ENCODE assay signal across 30 mouse cellular contexts in genomic region chr3:116829274-116829920, GRCm38 (mm10). TPM values are rescaled to one million over a fixed set of nuclear protein-coding genes. Genes with fewer than 3 reads are reported as not detected.
A peak's percentile ranks its signal among the peaks of the same experiment; 100 is the strongest.
DNase-seq lines count a peak whose midpoint lies in the region; ATAC-seq and TF ChIP-seq lines count a peak whose summit lies in the region.
"Had no signal": no experiment of that assay in that cellular context is flagged by ENCODE, and none has a peak within 500 bp of the region (broad histone marks: within the 10 kb centered on the region; RNA-seq: fewer than 3 reads in every experiment).

No protein-coding gene starts in this region.

- H3K79me2 ChIP-seq in liver, adult 2 months (ENCODE audit: control insufficient read depth, insufficient read depth, low read length) = no peaks in the 10 kb centered on the region

- ATAC-seq in granulocyte monocyte progenitor cell, adult 5-6 weeks (replicated peaks; ENCODE audit: poor library complexity, severe bottlenecking) = peak; percentile 97
- peak; percentile 95 for ATAC-seq in megakaryocyte progenitor cell, adult 5-6 weeks (replicated peaks; ENCODE audit: poor library complexity)
- no peak for ATAC-seq in intestine, embryonic 15.5 days
- ATAC-seq: forebrain, embryonic 15.5 days had no signal

- H3K27ac ChIP-seq in gastrocnemius, adult 2 months = peak overlapping the region; percentile 95
- H3K27ac ChIP-seq in liver, adult 2 months (replicated peaks; ENCODE audit: insufficient read depth, low read depth, low read length) = no peak overlapping the region
- no peak overlapping the region for H3K27ac ChIP-seq in intestine, embryonic 15.5 days
- H3K27ac ChIP-seq: embryonic facial prominence, embryonic 10.5 days; embryonic facial prominence, embryonic 13.5 days; forebrain, embryonic 12.5 days; forebrain, embryonic 15.5 days; heart, embryonic 15.5 days; hindbrain, embryonic 12.5 days; hindbrain, embryonic 15.5 days had no signal

- TF ChIP-seq POLR2A in liver, adult 2 months (IDR thresholded peaks at IDR 0.05; ENCODE audit: extremely low read depth, insufficient read depth, low read length) = no peak

- no peaks in the 10 kb centered on the region for H3K9me3 ChIP-seq in intestine, embryonic 15.5 days
- H3K9me3 ChIP-seq: embryonic facial prominence, embryonic 10.5 days; forebrain, embryonic 12.5 days; forebrain, embryonic 15.5 days; G1E; heart, embryonic 15.5 days; hindbrain, embryonic 12.5 days; hindbrain, embryonic 15.5 days had no signal

- H3K4me3 ChIP-seq in gastrocnemius, adult 2 months = no peak overlapping the region
- H3K4me3 ChIP-seq in liver, adult 2 months (ENCODE audit: insufficient read depth, low read depth, low read length) = no peak overlapping the region
- H3K4me3 ChIP-seq in intestine, embryonic 15.5 days (replicated peaks) = no peak overlapping the region
- H3K4me3 ChIP-seq: embryonic facial prominence, embryonic 10.5 days; embryonic facial prominence, embryonic 13.5 days; erythroblast, embryonic 14.5 days; forebrain, embryonic 12.5 days; forebrain, embryonic 15.5 days; heart, embryonic 12.5 days; heart, embryonic 15.5 days; hindbrain, embryonic 12.5 days; hindbrain, embryonic 15.5 days had no signal

- WGBS in liver, adult 2 months = 77% methylated on average over 10 of the region's 10 CpGs
- 83% methylated on average over 10 of the region's 10 CpGs for WGBS in intestine, embryonic 15.5 days

- no peak overlapping the region for H3K4me2 ChIP-seq in intestine, embryonic 15.5 days (replicated peaks)
- H3K4me2 ChIP-seq: embryonic facial prominence, embryonic 13.5 days; forebrain, embryonic 12.5 days; forebrain, embryonic 15.5 days; heart, embryonic 12.5 days; heart, embryonic 15.5 days; hindbrain, embryonic 12.5 days; hindbrain, embryonic 15.5 days had no signal

- H3K36me3 ChIP-seq in liver, adult 2 months (ENCODE audit: control insufficient read depth, insufficient read depth, low read length) = no peaks in the 10 kb centered on the region
- no peaks in the 10 kb centered on the region for H3K36me3 ChIP-seq in intestine, embryonic 15.5 days
- H3K36me3 ChIP-seq: embryonic facial prominence, embryonic 10.5 days; embryonic facial prominence, embryonic 13.5 days; forebrain, embryonic 12.5 days; forebrain, embryonic 15.5 days; G1E; heart, embryonic 12.5 days; heart, embryonic 15.5 days; hindbrain, embryonic 12.5 days; hindbrain, embryonic 15.5 days had no signal

- H3K4me1 ChIP-seq in liver, adult 2 months (ENCODE audit: control insufficient read depth, insufficient read depth, low read length) = no peaks in the 10 kb centered on the region
- no peaks in the 10 kb centered on the region for H3K4me1 ChIP-seq in intestine, embryonic 15.5 days (replicated peaks)
- H3K4me1 ChIP-seq: embryonic facial prominence, embryonic 10.5 days; forebrain, embryonic 12.5 days; forebrain, embryonic 15.5 days; hindbrain, embryonic 12.5 days; hindbrain, embryonic 15.5 days had no signal

- TF ChIP-seq CTCF in gastrocnemius, adult 2 months (IDR thresholded peaks at IDR 0.05) = no peak
- TF ChIP-seq CTCF in liver, adult 2 months (IDR thresholded peaks at IDR 0.05; ENCODE audit: low read depth, low read length) = no peak

- H3K27me3 ChIP-seq in liver, adult 2 months (ENCODE audit: control insufficient read depth, insufficient read depth, low read length) = no peaks in the 10 kb centered on the region
- H3K27me3 ChIP-seq in intestine, embryonic 15.5 days (replicated peaks) = no peaks in the 10 kb centered on the region
- H3K27me3 ChIP-seq: CH12.LX; embryonic facial prominence, embryonic 13.5 days; forebrain, embryonic 12.5 days; forebrain, embryonic 15.5 days; heart, embryonic 12.5 days; heart, embryonic 15.5 days; hindbrain, embryonic 12.5 days; hindbrain, embryonic 15.5 days had no signal

- DNase-seq in gastrocnemius, adult 2 months = no peak
- DNase-seq in gastrocnemius, adult 8-10 months (ENCODE audit: low spot score in 2 of 2) = no peak
- peak; percentile 26 for DNase-seq in liver, adult 2 months (ENCODE audit: extremely low read depth, low read depth, low spot score)
- no peak for DNase-seq in liver
- no peak for DNase-seq in ovary, postnatal 10 days (ENCODE audit: low spot score)
- DNase-seq: adrenal gland, adult 2 months; adrenal gland, postnatal 14 days; B cell, adult 2 months; cerebellum, adult 11-12 months; cerebellum, adult 8-10 months; cerebellum, postnatal 10 days; cerebellum, postnatal 36 days; embryo, embryonic 11 days; gastrocnemius, postnatal 14 days; heart, postnatal 10 days; heart, postnatal 4 days had no signal

- intact Hi-C loops in gastrocnemius, adult 2 months (cut with DNase I) = no loop called here

- no peak overlapping the region for H3K9ac ChIP-seq in liver, adult 2 months (ENCODE audit: low read depth, low read length)
- no peak overlapping the region for H3K9ac ChIP-seq in intestine, embryonic 15.5 days
- H3K9ac ChIP-seq: embryonic facial prominence, embryonic 13.5 days; forebrain, embryonic 12.5 days; forebrain, embryonic 15.5 days; heart, embryonic 12.5 days; heart, embryonic 15.5 days; hindbrain, embryonic 12.5 days; hindbrain, embryonic 15.5 days had no signal

RNA-seq across cellular contexts. Expression of gene Agl, which starts 21.4 kb away (rescaled TPM):
- total RNA-seq in gastrocnemius, adult 2 months (2021) = 1,000 to 10,000 TPM in 1 of 2 experiments, 100 to 1,000 TPM in 1; 657 to 1,000 TPM
- 100 to 1,000 TPM; 785 to 946 (median 837) TPM for total RNA-seq in gastrocnemius, adult 8-10 months (2022)
- 33.7 and 38.5 TPM in 2 replicates for total RNA-seq in liver, adult 2 months (2014; rRNA removed)
- 12.0 and 12.1 TPM in 2 replicates for polyA plus RNA-seq in liver, adult 2 months (2012; rRNA removed)
- total RNA-seq in granulocyte monocyte progenitor cell, adult 5-6 weeks (2014; fragmentation: Nextera tagmentation) = 21.0 and 26.1 TPM in 2 replicates
- total RNA-seq in granulocyte monocyte progenitor cell, adult 5-6 weeks (2017) = 11.1 and 12.5 TPM in 2 replicates
- total RNA-seq in megakaryocyte progenitor cell, adult 5-6 weeks (2015) = 12.8 and 15.5 TPM in 2 replicates
- total RNA-seq in megakaryocyte progenitor cell, adult 5-6 weeks (2017) = 10.4 and 14.0 TPM in 2 replicates
- 12.1 and 12.2 TPM in 2 replicates for polyA plus RNA-seq in intestine, embryonic 15.5 days (2015; fragmentation: Nextera tagmentation; extraction: Ambion mirVana)
- polyA plus RNA-seq: erythroblast, embryonic 14.5 days had no signal

RNA-seq across cellular contexts. Expression of gene Frrs1, which starts 29.9 kb away (rescaled TPM):
- 1 to 10 TPM; 1.9 to 2.7 TPM for total RNA-seq in gastrocnemius, adult 2 months (2021)
- 1 to 10 TPM; 1.9 to 4.5 (median 3.0) TPM for total RNA-seq in gastrocnemius, adult 8-10 months (2022)
- 14.4 and 22.4 TPM in 2 replicates for total RNA-seq in liver, adult 2 months (2014; rRNA removed)
- polyA plus RNA-seq in liver, adult 2 months (2012; rRNA removed) = 21.6 and 39.7 TPM in 2 replicates
- 77.3 and 86.5 TPM in 2 replicates for total RNA-seq in granulocyte monocyte progenitor cell, adult 5-6 weeks (2014; fragmentation: Nextera tagmentation)
- 40.2 and 56.2 TPM in 2 replicates for total RNA-seq in granulocyte monocyte progenitor cell, adult 5-6 weeks (2017)
- 73.1 and 73.3 TPM in 2 replicates for total RNA-seq in megakaryocyte progenitor cell, adult 5-6 weeks (2015)
- 49.4 and 50.4 TPM in 2 replicates for total RNA-seq in megakaryocyte progenitor cell, adult 5-6 weeks (2017)
- polyA plus RNA-seq in intestine, embryonic 15.5 days (2015; fragmentation: Nextera tagmentation; extraction: Ambion mirVana) = 36.6 and 39.0 TPM in 2 replicates

Comparison
In these comparisons a context has a peak if more than half of its experiments do, and no peak if none do; other contexts are left out.
1. RNA of gene Agl, which starts 21.4 kb away (total RNA-seq): 657 to 1,000 TPM in gastrocnemius, adult 2 months and 785 to 946 TPM in gastrocnemius, adult 8-10 months; 33.7 to 38.5 TPM in liver, adult 2 months, 11.1 to 26.1 TPM in granulocyte monocyte progenitor cell, adult 5-6 weeks and 10.4 to 15.5 TPM in megakaryocyte progenitor cell, adult 5-6 weeks; every median in the first group is over 10 times any median in the second.